Mouse (Mus musculus): Measurements from ENCODE around the gene Dlk2. TPM values are rescaled to one million over a fixed set of nuclear protein-coding genes. Genes with fewer than 3 reads are reported as not detected.
A peak's percentile ranks its signal among the peaks of the same experiment; 100 is the strongest.

The Dlk2 gene
- total RNA-seq (2014; fragmentation: Nextera tagmentation): not detected in 2 replicates
- total RNA-seq (2017): 0.22 TPM in 1 of 2 replicates, not detected in the other
- polyA plus RNA-seq (2012): not detected in 2 replicates

DNA sequence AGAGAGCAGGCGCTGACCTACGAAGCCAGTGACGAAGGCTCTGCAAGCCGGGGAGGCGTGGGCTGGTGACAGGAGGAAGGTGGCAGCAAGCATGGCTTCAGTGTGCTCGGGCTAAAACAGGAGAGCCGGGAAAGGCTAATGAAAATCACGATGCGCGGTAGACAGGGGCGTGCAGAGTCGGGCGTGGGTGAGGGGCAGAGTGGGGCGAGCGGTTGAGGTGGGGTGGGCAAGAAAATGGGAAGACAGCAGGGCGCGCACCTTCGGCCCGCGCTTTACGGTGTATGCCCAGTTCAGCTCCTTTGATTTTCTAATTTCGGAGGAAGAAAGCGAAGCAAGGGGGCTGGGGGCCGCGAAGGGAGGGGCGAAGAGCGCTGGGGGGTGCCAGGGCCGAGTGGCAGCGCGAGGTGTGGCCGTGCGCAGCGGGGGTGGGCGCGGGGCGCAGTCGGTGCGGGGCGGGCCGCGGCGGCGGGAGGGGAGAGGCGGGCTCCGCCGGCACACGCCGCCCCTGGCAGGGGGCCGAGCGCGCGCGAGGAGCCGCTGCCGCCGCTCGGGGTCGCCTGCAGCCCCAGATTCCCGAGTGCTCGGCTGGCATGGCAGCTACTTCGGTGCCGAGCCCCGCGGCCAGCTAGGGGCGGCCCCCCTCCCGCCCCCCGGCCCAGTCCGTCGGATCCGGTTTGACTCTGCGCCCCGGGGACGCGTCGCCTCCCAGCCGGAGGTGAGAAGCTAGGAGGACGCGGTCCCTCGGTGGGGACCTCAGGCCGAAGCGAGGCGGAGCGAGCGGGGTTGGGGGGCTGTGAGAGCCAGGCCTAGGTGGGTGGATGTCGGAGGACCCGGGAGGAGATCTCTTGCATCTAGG lies at the start of gene Dlk2:
Gene Dlk2, plus strand, starts transcription at position 58 of the 856 bp plus-strand sequence.
- Histone ChIP-seq H3K36me3 (replicated peaks) (peaks cover 8% of the 10 kb centered on the region), H3K4me1 (ENCODE audit: insufficient read depth, low read depth, low read length) (peaks cover 15% of the 10 kb centered on the region), H3K4me3 (ENCODE audit: low read depth, low read length) (peak within 1 kb of the TSS; percentile 59; the same call in 1 of the 2 replicates), H3K9me3 (replicated peaks) (no peaks in the 10 kb centered on the region), H3K27me3 (ENCODE audit: insufficient read depth, low read length) (peaks cover 52% of the 10 kb centered on the region)
- TF ChIP-seq TAL1 (conservative IDR thresholded peaks at IDR 0.05; ENCODE audit: low read depth, low read length): no peak
- no peak for TF ChIP-seq GATA1 (IDR thresholded peaks at IDR 0.05; ENCODE audit: borderline replicate concordance, low read length)
- no peak for TF ChIP-seq POLR2AphosphoS5 (IDR thresholded peaks at IDR 0.05; ENCODE audit: insufficient replicate concordance, low read depth, low read length)
- no peak for TF ChIP-seq GATA2 (IDR thresholded peaks at IDR 0.05; ENCODE audit: borderline replicate concordance, low read depth, low read length)
- no peak for TF ChIP-seq CTCF (IDR thresholded peaks at IDR 0.05; ENCODE audit: low read depth, low read length)
- ATAC-seq (ENCODE audit: extremely low read depth, insufficient number of reproducible peaks, low FRiP score, poor library complexity, severe bottlenecking): no peak
- no peak for DNase-seq (ENCODE audit: low spot score)

- DNase-seq (ENCODE audit: low spot score) (peak; percentile 91), ATAC-seq (ENCODE audit: extremely low read depth, insufficient number of reproducible peaks, low FRiP score, poor library complexity, severe bottlenecking) (peak; percentile 79)
- H3K9me3 ChIP-seq (replicated peaks): no peaks in the 10 kb centered on the region
- H3K4me3 ChIP-seq (ENCODE audit: low read depth, low read length): peak within 1 kb of the TSS; percentile 86
- H3K27me3 ChIP-seq (ENCODE audit: insufficient read depth, low read length): no peaks in the 10 kb centered on the region
- no peak for TF ChIP-seq GATA1 (IDR thresholded peaks at IDR 0.05; ENCODE audit: borderline replicate concordance, low read length)
- no peak for TF ChIP-seq CTCF (IDR thresholded peaks at IDR 0.05; ENCODE audit: low read depth, low read length)
- no peak for TF ChIP-seq POLR2AphosphoS5 (IDR thresholded peaks at IDR 0.05; ENCODE audit: insufficient replicate concordance, low read depth, low read length)
- no peak for TF ChIP-seq GATA2 (IDR thresholded peaks at IDR 0.05; ENCODE audit: borderline replicate concordance, low read depth, low read length)
- TF ChIP-seq TAL1 (conservative IDR thresholded peaks at IDR 0.05; ENCODE audit: low read depth, low read length): no peak
- peaks cover 85% of the 10 kb centered on the region for H3K36me3 ChIP-seq (replicated peaks)
- peaks cover 70% of the 10 kb centered on the region for H3K4me1 ChIP-seq (ENCODE audit: insufficient read depth, low read depth, low read length)
Measured at GRCm38 (mm10) chr17:46247512-46248188, 49.6 kb upstream of the Dlk2 start, which contains the start of the genes Polr1c and Yipf3. Polr1c (minus strand) TSS chr17:46248054. Yipf3 (plus strand) TSS chr17:46248080.

DNA sequence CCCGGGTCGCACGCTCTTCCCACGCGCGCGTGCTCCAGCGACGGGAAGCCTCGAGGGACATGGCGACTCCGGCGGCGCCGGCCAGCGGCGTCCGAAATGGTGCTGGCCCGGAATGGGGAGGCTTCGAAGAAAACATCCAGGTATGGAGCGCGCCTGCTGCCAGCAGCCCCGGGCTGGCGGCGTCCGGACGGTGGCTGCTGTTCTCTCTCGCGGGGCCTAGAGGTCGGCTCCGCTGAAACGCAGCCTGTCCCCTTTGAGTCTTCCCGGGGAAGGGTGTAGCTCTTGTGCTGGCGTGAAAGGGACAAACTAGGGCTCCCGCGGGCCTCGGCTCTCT lies 49.1 kb upstream of the Dlk2 start:
- H3K9me3 ChIP-seq (replicated peaks): no peaks in the 10 kb centered on the region
- peak overlapping the region; percentile 86 for H3K4me3 ChIP-seq (ENCODE audit: low read depth, low read length)
- peaks cover 85% of the 10 kb centered on the region for H3K36me3 ChIP-seq (replicated peaks)
- no peaks in the 10 kb centered on the region for H3K27me3 ChIP-seq (ENCODE audit: insufficient read depth, low read length)
- ATAC-seq (ENCODE audit: extremely low read depth, insufficient number of reproducible peaks, low FRiP score, poor library complexity, severe bottlenecking) (no peak), DNase-seq (ENCODE audit: low spot score) (no peak)
- TF ChIP-seq TAL1 (conservative IDR thresholded peaks at IDR 0.05; ENCODE audit: low read depth, low read length) (no peak), CTCF (IDR thresholded peaks at IDR 0.05; ENCODE audit: low read depth, low read length) (no peak), GATA1 (IDR thresholded peaks at IDR 0.05; ENCODE audit: borderline replicate concordance, low read length) (no peak), GATA2 (IDR thresholded peaks at IDR 0.05; ENCODE audit: borderline replicate concordance, low read depth, low read length) (no peak), POLR2AphosphoS5 (IDR thresholded peaks at IDR 0.05; ENCODE audit: insufficient replicate concordance, low read depth, low read length) (no peak)
- peaks cover 70% of the 10 kb centered on the region for H3K4me1 ChIP-seq (ENCODE audit: insufficient read depth, low read depth, low read length)

DNA sequence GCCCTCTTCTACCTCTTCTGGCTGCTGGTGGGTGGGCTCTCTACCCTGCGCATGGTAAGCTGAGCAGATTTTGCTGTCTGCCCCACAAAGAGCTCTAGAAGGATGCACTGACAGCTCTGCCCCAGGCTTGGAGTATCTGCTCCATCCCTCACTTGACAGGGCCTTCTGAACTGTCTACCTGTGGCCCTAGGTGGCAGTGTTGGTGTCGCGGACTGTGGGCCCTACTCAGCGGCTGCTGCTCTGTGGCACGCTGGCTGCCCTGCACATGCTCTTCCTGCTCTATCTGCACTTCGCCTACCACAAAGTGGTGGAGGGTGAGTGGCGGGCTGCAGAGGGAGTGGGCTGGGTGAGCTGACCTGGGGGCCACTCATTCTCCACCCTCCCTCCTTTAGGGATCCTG lies 46.0 kb upstream of the Dlk2 start:
- no peak for DNase-seq (ENCODE audit: low spot score)
- Histone ChIP-seq H3K27me3 (ENCODE audit: insufficient read depth, low read length) (peaks cover 7% of the 10 kb centered on the region; the same call in 1 of the 2 replicates), H3K36me3 (replicated peaks) (peaks cover 74% of the 10 kb centered on the region), H3K9me3 (replicated peaks) (peaks cover 3% of the 10 kb centered on the region), H3K4me3 (ENCODE audit: low read depth, low read length) (no peak overlapping the region; the same call in 1 of the 2 replicates), H3K4me1 (ENCODE audit: insufficient read depth, low read depth, low read length) (peaks cover 68% of the 10 kb centered on the region)
- ATAC-seq (ENCODE audit: extremely low read depth, insufficient number of reproducible peaks, low FRiP score, poor library complexity, severe bottlenecking): no peak
- TF ChIP-seq TAL1 (conservative IDR thresholded peaks at IDR 0.05; ENCODE audit: low read depth, low read length) (no peak), POLR2AphosphoS5 (IDR thresholded peaks at IDR 0.05; ENCODE audit: insufficient replicate concordance, low read depth, low read length) (no peak), CTCF (IDR thresholded peaks at IDR 0.05; ENCODE audit: low read depth, low read length) (no peak), GATA2 (IDR thresholded peaks at IDR 0.05; ENCODE audit: borderline replicate concordance, low read depth, low read length) (no peak), GATA1 (IDR thresholded peaks at IDR 0.05; ENCODE audit: borderline replicate concordance, low read length) (no peak)

DNA sequence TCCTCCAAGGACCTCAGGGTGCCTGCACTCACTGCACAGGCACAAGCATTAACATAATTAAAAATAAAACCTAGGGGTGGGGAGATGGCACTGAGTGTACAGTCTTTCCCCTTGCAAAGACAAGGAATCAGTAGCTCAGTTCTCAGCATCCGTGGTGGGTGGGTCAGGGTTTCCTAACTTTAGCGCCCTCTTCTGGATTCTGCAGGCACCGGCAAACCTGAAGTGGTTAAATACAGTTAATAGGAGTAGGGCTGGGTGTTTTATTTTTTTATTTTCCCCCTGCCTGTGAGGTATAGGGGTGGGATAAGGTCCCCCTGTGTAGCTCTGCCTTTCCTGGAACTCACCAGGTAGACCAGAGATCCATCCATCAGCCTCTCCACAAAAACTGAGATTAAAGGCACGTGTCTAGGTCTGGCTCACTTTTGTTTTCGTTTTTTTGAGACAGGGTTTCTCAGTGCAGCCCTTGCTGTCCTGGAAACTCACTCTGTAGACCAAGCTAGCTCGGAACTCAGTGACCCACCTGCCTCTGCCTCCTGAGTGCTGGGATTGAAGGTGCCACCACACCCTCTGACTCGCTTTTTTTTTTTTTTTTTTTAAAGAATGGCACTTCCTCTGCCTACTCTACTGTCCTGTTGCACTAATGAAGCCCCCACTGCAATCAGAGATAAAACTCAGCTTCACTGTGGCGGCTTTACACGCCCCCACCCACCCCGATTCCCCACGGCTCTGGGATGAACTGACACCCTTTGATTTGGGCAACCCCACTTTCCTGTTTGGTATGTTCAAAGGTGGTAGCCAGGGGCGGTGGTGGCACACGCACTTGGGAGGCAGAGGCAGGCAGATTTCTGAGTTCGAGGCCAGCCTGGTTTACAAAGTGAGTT lies 44.4 kb upstream of the Dlk2 start:
- Histone ChIP-seq H3K27me3 (ENCODE audit: insufficient read depth, low read length) (peaks cover 7% of the 10 kb centered on the region; the same call in 1 of the 2 replicates), H3K36me3 (replicated peaks) (peaks cover 81% of the 10 kb centered on the region), H3K4me3 (ENCODE audit: low read depth, low read length) (peak overlapping the region; percentile 69; the same call in 1 of the 2 replicates), H3K9me3 (replicated peaks) (peaks cover 3% of the 10 kb centered on the region), H3K4me1 (ENCODE audit: insufficient read depth, low read depth, low read length) (peaks cover 62% of the 10 kb centered on the region)
- DNase-seq (ENCODE audit: low spot score): no peak
- TF ChIP-seq CTCF (IDR thresholded peaks at IDR 0.05; ENCODE audit: low read depth, low read length) (0 out of 2 replicates have a peak, but pooled peaks have one; percentile 8), GATA2 (IDR thresholded peaks at IDR 0.05; ENCODE audit: borderline replicate concordance, low read depth, low read length) (no peak), TAL1 (conservative IDR thresholded peaks at IDR 0.05; ENCODE audit: low read depth, low read length) (no peak), GATA1 (IDR thresholded peaks at IDR 0.05; ENCODE audit: borderline replicate concordance, low read length) (no peak), POLR2AphosphoS5 (IDR thresholded peaks at IDR 0.05; ENCODE audit: insufficient replicate concordance, low read depth, low read length) (no peak)
- no peak for ATAC-seq (ENCODE audit: extremely low read depth, insufficient number of reproducible peaks, low FRiP score, poor library complexity, severe bottlenecking)
